Mouse (Mus musculus) hindbrain, embryonic 10.5 days (tissue): ENCODE results near the gene Gm20518. TPM values are rescaled to one million over a fixed set of nuclear protein-coding genes. Genes with fewer than 3 reads are reported as not detected.
A peak's percentile ranks its signal among the peaks of the same experiment; 100 is the strongest.

Experiments
- DNase-seq: peaks from one replicate; pipeline ENCODE4 v3.0.0-alpha.2; 2017; ENCODE audit warnings: low spot score
- H3K27ac ChIP-seq: fragments of 300-500 bp; sonication (generic); 2 replicates; pipeline ENCODE4 v1.5.1; 2016; ENCODE audit warnings: mild to moderate bottlenecking, moderate library complexity
- H3K27me3 ChIP-seq: fragments of 300-500 bp; sonication (generic); 2 replicates; pipeline ENCODE4 v1.6.1; 2016; ENCODE audit warnings: mild to moderate bottlenecking; ENCODE audit not compliant: poor library complexity, insufficient read depth, severe bottlenecking
- H3K36me3 ChIP-seq: fragments of 300-500 bp; sonication (generic); 2 replicates; pipeline ENCODE4 v1.6.1; 2016; ENCODE audit warnings: mild to moderate bottlenecking, moderate library complexity
- H3K4me1 ChIP-seq: fragments of 300-500 bp; sonication (generic); replicated peaks from 2 replicates; pipeline ENCODE4 v1.6.1; 2016; ENCODE audit warnings: mild to moderate bottlenecking
- H3K4me3 ChIP-seq: fragments of 300-500 bp; sonication (generic); 2 replicates; pipeline ENCODE4 v1.5.1; 2016; ENCODE audit warnings: mild to moderate bottlenecking, moderate library complexity
- H3K9me3 ChIP-seq: fragments of 300-500 bp; sonication (generic); 2 replicates; pipeline ENCODE4 v1.6.1; 2016; ENCODE audit warnings: mild to moderate bottlenecking, moderate library complexity
- WGBS: fragments of 180-500 bp; shearing (Covaris S2); methylation state at CpG from one replicate; pipeline ENCODE4 v1.1.7; 2016; 5-methylcytosine and 5-hydroxymethylcytosine counted together
- polyA plus RNA-seq: library from polyadenylated mRNA; unstranded; fragments of >200 nt; fragmentation: Nextera tagmentation; extraction: Ambion mirVana; gene quantifications from 2 replicates; pipeline ENCODE4 v1.2.1, GENCODE M21; 2016

The Gm20518 gene
- polyA plus RNA-seq, 1 experiment from 2014 or later: 0.20 TPM

GRCm38 (mm10) chr16:17927351-17928082 is 36.0 kb upstream of the Gm20518 start:
- Histone ChIP-seq H3K9me3 (no peaks in the 10 kb centered on the region), H3K4me1 (peaks cover 43% of the 10 kb centered on the region), H3K36me3 (peaks cover 25% of the 10 kb centered on the region), H3K27ac (peak overlapping the region; percentile 91), H3K4me3 (peak overlapping the region; percentile 94), H3K27me3 (no peaks in the 10 kb centered on the region)
- WGBS: under 1% methylated on average over 72 of the region's 72 CpGs
- DNase-seq: no peak

- no peaks in the 10 kb centered on the region for H3K9me3 ChIP-seq
- WGBS: under 1% methylated on average over 14 of the region's 14 CpGs
- H3K36me3 ChIP-seq: peaks cover 25% of the 10 kb centered on the region
- H3K27ac ChIP-seq: peak overlapping the region; percentile 91
- peaks cover 43% of the 10 kb centered on the region for H3K4me1 ChIP-seq
- H3K27me3 ChIP-seq: peaks cover 40% of the 10 kb centered on the region
- H3K4me3 ChIP-seq: peak overlapping the region; percentile 87
- DNase-seq: no peak
These were observed 30.7 kb upstream of the Gm20518 start for GRCm38 (mm10) chr16:17922163-17922538.

GRCm38 (mm10) chr16:17921325-17922162 is 30.1 kb upstream of the Gm20518 start:
- WGBS: 3% methylated on average over 47 of the region's 47 CpGs
- peak; percentile 97 for DNase-seq
- H3K9me3 ChIP-seq: no peaks in the 10 kb centered on the region

GRCm38 (mm10) chr16:17920586-17920985 is 29.1 kb upstream of the Gm20518 start:
- H3K27ac ChIP-seq: peak overlapping the region; percentile 91
- no peaks in the 10 kb centered on the region for H3K9me3 ChIP-seq
- WGBS: 9% methylated on average over 20 of the region's 20 CpGs
- H3K27me3 ChIP-seq: peaks cover 55% of the 10 kb centered on the region
- peaks cover 33% of the 10 kb centered on the region for H3K4me1 ChIP-seq
- peak overlapping the region; percentile 87 for H3K4me3 ChIP-seq
- H3K36me3 ChIP-seq: peaks cover 14% of the 10 kb centered on the region
- DNase-seq: peak; percentile 37

More at GRCm38 (mm10) chr16:17921325-17922162, 30.1 kb upstream of the Gm20518 start:
- Histone ChIP-seq H3K4me3 (peak overlapping the region; percentile 87), H3K4me1 (peaks cover 37% of the 10 kb centered on the region), H3K27me3 (peaks cover 46% of the 10 kb centered on the region), H3K36me3 (peaks cover 24% of the 10 kb centered on the region), H3K27ac (peak overlapping the region; percentile 91)

- Histone ChIP-seq H3K36me3 (no peaks in the 10 kb centered on the region), H3K4me3 (peak within 1 kb of the TSS; percentile 52), H3K27ac (0 out of 2 replicates have a peak within 1 kb of the TSS, but pooled peaks have one; percentile 46), H3K9me3 (no peaks in the 10 kb centered on the region), H3K27me3 (peaks cover 81% of the 10 kb centered on the region), H3K4me1 (peaks cover 24% of the 10 kb centered on the region)
- WGBS: under 1% methylated on average over 106 of the region's 106 CpGs
- DNase-seq: peak; percentile 54
These were observed 23.1 kb upstream of the Gm20518 start, which contains the start of gene Gsc2 for GRCm38 (mm10) chr16:17914307-17915249. TSS of gene Gsc2 (minus strand) at chr16:17915059.

GRCm38 (mm10) chr16:17911052-17911595 is 19.7 kb upstream of the Gm20518 start, which contains the start of gene Ess2:
TSS of gene Ess2 (minus strand) at chr16:17911348.
- under 1% methylated on average over 35 of the region's 35 CpGs for WGBS
- Histone ChIP-seq H3K36me3 (peaks cover 33% of the 10 kb centered on the region), H3K4me1 (peaks cover 24% of the 10 kb centered on the region), H3K27me3 (peaks cover 46% of the 10 kb centered on the region), H3K27ac (peak within 1 kb of the TSS; percentile 95), H3K9me3 (no peaks in the 10 kb centered on the region), H3K4me3 (peak within 1 kb of the TSS; percentile 76)
- DNase-seq: peak; percentile 90

- H3K36me3 ChIP-seq: peaks cover 59% of the 10 kb centered on the region
- WGBS: 92% methylated on average over 14 of the region's 14 CpGs
- no peak for DNase-seq
- H3K27me3 ChIP-seq: no peaks in the 10 kb centered on the region
- no peak within 1 kb of the TSS for H3K4me3 ChIP-seq
- H3K27ac ChIP-seq: no peak within 1 kb of the TSS
- H3K9me3 ChIP-seq: no peaks in the 10 kb centered on the region
- H3K4me1 ChIP-seq: no peaks in the 10 kb centered on the region
These were observed 7.0 kb upstream of the Gm20518 start, which contains the start of the genes Dgcr2 and Tssk2 for GRCm38 (mm10) chr16:17898462-17898861. TSS of gene Dgcr2 (minus strand) at chr16:17898562. TSS of gene Tssk2 (plus strand) at chr16:17898637.

GRCm38 (mm10) chr16:17896091-17896490 is 4.6 kb upstream of the Gm20518 start:
- Histone ChIP-seq H3K27me3 (no peaks in the 10 kb centered on the region), H3K4me1 (peaks cover 12% of the 10 kb centered on the region), H3K9me3 (no peaks in the 10 kb centered on the region), H3K27ac (no peak overlapping the region), H3K4me3 (no peak overlapping the region), H3K36me3 (peaks cover 35% of the 10 kb centered on the region)
- no peak for DNase-seq

GRCm38 (mm10) chr16:17893923-17894322 is 2.5 kb upstream of the Gm20518 start, which contains the start of gene Tssk1:
TSS of gene Tssk1 (plus strand) at chr16:17894223.
- no peaks in the 10 kb centered on the region for H3K27me3 ChIP-seq
- H3K27ac ChIP-seq: no peak within 1 kb of the TSS
- H3K9me3 ChIP-seq: no peaks in the 10 kb centered on the region
- peaks cover 27% of the 10 kb centered on the region for H3K4me1 ChIP-seq
- peaks cover 20% of the 10 kb centered on the region for H3K36me3 ChIP-seq
- no peak for DNase-seq
- no peak within 1 kb of the TSS for H3K4me3 ChIP-seq
- 84% methylated on average over 2 of the region's 2 CpGs for WGBS

- DNase-seq: no peak
- Histone ChIP-seq H3K36me3 (peaks cover 7% of the 10 kb centered on the region; the same call in 1 of the 2 replicates), H3K27ac (no peak overlapping the region), H3K4me1 (peaks cover 27% of the 10 kb centered on the region), H3K4me3 (no peak overlapping the region), H3K27me3 (no peaks in the 10 kb centered on the region), H3K9me3 (no peaks in the 10 kb centered on the region)
- WGBS: 85% methylated on average over 3 of the region's 3 CpGs
These were observed 1.1 kb upstream of the Gm20518 start for GRCm38 (mm10) chr16:17892606-17893005.

GRCm38 (mm10) chr16:17890917-17891566 is 429 bp downstream of the Gm20518 start:
- Histone ChIP-seq H3K9me3 (no peaks in the 10 kb centered on the region), H3K4me1 (peaks cover 27% of the 10 kb centered on the region), H3K27me3 (no peaks in the 10 kb centered on the region), H3K4me3 (peak overlapping the region; percentile 100), H3K36me3 (peaks cover 8% of the 10 kb centered on the region; the same call in 1 of the 2 replicates), H3K27ac (peak overlapping the region; percentile 99)
- under 1% methylated on average over 44 of the region's 44 CpGs for WGBS
- peak; percentile 58 for DNase-seq
